Mouse (Mus musculus) testis, postnatal 10 days (tissue): Measurements from ENCODE around the gene Fam149b.

Experiments
- DNase-seq: peaks from one replicate; pipeline ENCODE4 v3.0.0; 2021; ENCODE audit warnings: low spot score

The Fam149b gene

DNA sequence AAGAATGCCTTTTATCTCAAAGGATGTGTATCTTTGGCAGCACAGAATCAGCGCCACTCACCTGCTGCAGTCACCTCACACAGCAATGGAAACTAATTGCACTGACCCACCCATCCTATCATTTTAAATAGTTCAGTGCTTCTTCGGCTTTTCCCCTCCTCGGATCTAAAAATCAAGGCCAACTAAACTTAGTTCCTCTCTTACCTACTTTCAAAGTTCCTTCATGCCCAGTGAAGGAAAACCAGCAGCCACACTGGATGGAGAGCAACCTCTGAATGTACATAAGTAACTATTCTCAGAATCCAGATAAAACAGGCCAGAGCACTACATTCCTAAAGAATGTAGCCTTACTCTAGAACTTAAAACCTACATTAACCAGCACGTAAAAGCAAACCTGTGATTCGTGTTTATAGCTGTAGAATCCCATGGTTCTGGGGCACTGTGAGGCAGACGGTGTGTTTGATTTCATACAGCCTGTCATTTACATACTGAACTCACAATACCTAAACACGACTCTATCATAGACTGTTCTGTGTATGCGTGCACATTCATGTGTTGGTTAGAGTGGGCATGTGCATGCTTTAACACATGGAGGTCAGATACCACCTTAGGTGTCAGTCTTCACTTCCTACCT is 41.6 kb downstream of the Fam149b start:
- DNase-seq, result no peak

DNA sequence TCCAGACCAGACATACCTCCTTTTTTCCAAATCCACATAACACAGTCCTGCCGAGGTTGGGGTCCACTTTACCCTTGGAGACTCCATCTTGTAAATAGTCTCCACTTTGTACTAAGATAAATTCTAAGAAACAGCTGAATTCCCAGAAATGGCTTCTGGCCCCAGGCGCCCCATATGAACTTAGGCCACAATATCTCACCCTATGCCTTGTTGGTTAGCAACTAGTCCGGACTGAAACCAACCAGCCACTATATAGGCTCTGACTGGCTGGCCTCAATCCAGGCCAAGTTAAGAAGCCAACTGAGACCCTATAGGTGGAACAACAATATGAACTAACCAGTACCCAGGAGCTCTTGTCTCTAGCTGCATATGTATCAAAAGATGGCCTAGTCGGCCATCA is 44.4 kb downstream of the Fam149b start:
- no peak for DNase-seq

DNA sequence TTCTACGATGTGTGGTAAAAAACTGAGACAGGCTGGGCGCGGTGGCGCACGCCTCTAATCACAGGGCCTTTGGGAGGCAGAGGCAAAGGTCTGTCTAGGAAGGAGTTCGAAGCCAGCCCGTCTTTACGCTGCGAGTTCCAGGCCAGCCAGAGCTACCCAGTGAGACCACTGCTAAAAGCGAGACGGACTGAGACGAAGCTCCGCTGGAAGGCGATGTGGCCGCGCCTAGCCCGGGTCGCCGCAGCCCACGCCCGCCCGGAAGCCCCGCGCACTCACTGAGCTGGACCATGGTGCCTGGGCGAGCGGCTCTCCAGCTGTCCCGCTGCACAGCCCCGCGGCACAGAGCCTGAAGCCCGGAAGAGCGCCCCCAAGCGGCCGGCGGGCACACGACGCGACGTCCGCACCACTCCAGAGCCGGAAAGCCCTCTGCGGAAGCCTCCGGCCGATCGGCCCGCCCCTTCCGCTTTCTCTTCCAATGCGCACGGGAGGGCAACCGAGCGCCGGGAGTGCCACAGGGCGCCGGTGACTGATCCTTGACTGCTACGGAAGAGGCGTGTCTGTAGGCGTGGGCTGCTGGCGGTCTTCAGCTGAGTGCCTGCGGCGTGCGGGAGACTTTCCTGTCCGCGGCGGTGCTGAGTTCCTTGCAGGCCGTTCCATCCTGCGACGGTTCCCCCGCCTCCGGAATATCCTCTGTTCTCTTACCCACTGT is 45.4 kb downstream of the Fam149b start, which contains the start of gene Mrps16:
Mrps16 (minus strand) TSS at position 430 of the 709 bp plus-strand sequence.
- peak; percentile 93 for DNase-seq

DNA sequence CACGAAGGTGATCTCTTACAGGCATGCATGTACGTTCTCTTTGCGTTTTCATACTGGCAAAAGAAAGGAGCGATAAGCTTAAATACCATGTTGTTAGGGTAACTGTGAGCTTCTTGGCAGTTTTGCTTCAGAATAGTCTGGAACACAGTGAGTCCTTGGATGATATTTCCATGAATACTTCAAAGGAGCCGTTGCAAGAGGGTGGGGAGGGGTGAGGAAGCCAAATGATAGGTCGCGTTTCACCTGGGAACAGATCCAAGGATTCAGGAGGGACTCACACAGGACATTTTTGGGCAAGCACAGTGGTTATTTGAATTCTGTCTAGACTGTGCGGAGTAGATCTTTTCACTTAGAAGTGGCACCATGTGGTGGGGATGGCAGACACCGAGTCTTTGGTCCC is 49.3 kb downstream of the Fam149b start:
- no peak for DNase-seq

DNA sequence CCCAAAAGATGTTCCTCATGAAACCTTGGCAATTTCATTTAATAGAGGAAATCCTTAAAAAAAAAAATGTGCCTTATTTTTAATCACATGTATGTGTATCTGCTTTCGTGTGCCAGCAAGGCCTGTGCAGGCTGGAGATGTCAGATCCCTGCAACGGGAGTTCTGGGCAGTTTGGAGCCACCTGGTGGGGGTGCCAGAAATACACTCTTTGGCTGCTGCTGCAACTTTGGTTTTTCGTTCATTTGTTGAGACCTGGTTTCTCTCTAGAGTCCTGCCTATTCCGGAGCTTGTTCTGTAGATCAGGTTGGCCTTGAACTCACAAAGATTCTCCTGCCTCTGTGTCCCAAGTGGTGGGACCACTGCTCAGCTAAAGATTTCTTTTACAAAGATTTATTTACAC is 50.9 kb downstream of the Fam149b start:
- DNase-seq, result peak; percentile 68

DNA sequence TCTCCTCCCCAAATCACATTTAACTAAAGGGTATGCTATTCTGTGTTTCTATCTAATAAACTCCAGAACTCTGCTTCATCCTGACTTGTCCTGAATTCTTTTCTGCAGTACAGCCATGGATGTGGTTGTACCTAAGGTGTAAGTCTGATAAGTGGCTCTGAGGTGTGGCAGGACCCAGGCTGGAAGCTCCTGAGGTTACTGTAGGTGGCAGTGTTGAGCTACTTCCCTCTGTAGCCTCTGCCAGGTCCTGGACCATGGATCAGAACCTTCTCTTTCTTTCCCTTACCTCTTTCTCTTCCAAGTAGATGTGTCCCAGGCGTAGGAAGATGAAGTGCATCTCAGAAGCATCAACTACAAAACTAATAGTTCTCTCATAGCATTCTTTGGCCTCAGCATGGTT is 52.1 kb downstream of the Fam149b start:
- no peak for DNase-seq

DNA sequence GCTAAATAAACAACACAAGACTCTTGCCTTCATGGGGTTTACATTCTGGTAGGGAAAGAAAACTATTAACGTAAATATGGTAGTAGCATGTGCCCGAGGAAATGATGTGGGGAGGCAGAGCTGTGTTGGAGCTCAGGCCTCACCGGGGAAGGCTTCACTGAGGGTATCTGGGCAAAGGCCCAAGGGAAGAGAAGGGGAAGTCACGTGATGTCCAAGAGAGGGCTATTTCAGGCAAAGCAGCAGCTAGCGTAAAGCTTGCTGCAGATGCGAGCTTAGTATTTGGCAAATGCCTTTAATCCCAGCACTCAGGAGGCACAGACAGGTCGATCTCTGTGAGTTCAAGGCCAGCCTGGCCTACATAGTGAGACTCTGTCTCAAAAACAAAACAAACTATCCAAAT is 74.3 kb downstream of the Fam149b start:
- DNase-seq, result no peak

DNA sequence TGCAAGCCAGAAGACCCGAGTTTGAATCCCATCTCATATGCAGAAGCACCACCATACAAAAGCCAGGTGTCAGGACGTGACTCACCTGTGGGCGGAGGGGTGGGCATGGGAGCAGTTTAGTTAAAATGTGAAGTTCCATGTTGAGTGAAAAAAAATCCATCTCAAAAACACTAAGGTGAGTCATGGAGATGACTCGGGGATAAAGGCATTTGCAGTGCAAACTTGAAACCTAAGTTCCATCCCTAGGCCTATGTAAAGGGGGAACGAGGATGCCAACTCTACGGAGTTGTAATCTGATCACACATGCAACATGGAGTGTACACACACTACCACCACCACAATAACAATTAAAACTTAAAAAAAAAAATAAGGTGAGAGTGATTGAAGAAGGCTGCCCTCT is 75.1 kb downstream of the Fam149b start:
- no peak for DNase-seq

DNA sequence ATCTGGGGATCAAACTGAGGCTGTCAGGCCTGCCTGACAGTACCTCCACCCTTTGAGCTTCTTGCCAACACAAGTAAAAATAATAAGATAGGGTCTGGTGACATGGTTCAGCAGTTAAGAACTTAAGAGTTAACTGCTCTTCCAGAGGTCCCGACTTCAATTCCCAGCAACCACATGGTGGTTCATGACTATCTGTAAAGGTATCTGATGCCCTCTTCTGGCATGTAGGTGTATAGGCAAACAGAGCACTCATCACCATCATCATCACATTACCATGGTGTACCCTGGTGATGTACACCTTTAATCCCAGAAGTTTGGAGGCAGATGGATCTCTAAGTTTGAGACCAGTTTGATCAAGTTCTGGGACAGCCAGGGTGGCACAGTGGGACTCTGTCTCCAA is 80.6 kb downstream of the Fam149b start:
- no peak for DNase-seq

DNA sequence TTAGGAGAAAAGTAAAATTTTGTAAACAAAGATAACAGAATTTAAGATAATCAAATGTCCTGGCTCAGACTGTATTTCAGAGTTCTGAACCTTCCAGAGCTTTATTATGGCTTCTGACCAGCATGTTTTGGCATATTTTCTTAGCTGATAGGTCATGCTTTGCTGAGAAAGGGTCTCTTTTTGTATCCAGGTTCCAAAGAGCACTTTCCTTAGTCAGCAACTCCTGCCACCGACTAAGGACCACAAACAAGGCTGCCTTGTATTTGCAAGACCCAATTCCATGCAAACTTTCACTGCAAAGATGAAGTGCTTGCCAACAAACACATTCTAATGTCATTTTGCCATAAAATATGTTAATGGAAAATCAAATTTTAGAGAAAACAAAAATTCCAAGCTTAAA is 81.9 kb downstream of the Fam149b start:
- DNase-seq, result no peak

DNA sequence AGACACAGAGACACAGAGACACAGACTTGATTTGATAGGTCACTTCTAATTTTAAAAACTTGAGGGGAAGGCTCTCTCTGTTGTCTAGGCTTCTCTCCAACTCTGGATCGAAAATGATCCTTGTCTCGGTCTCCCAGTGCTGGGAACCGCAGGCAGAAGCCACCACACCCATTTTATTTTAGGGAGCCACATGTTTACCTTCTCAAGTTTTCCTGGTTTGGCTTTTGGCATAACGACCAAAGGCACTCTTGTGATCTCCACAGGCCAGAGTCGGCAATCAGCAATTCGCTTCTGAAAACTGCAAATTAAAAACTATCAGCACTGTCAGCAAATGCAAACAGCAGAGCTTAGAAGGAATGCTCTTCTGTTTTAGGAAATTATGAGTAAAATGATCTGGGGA is 83.8 kb downstream of the Fam149b start:
- no peak for DNase-seq

DNA sequence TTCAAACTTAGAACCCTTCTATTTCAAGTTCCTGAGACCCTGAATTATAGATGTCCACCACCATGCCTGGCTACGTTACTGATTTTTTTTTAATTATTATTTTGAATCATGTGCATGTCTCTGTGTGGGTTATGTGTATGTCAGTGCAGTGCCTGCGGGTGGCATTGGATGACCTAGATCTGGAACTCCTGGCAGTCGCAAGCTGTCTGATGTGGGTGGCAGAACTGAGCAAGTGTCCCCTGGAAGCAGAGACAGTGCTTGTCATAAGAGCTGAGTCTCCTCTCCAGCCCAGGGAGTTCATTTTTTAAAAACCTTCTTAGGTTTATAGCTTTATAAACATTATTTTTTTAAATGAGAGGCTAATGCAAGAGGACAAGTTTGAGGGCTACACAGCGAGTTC is 84.5 kb downstream of the Fam149b start:
- no peak for DNase-seq
